Mouse (Mus musculus) neural tube, embryonic 10.5 days (tissue): ENCODE results near the gene Tex2.
"Not testable (repeated sequence)": the region's sequence is repeated elsewhere in the genome, so short reads cannot be mapped to it uniquely, and the experiment has no call there.

ENCODE experiments used
- DNase-seq: peaks from one replicate; pipeline ENCODE4 v3.0.0-alpha.2; 2017; ENCODE audit warnings: low spot score; ENCODE audit errors: extremely low spot score

The Tex2 gene

GRCm38 (mm10) chr11:106512006-106512390 lies 101.2 kb downstream of the Tex2 start:
- DNase-seq = no peak

- DNase-seq = no peak
Measured at GRCm38 (mm10) chr11:106511236-106512005, 101.8 kb downstream of the Tex2 start.

- no peak for DNase-seq
Measured at GRCm38 (mm10) chr11:106507638-106508037, 105.6 kb downstream of the Tex2 start.

DNA sequence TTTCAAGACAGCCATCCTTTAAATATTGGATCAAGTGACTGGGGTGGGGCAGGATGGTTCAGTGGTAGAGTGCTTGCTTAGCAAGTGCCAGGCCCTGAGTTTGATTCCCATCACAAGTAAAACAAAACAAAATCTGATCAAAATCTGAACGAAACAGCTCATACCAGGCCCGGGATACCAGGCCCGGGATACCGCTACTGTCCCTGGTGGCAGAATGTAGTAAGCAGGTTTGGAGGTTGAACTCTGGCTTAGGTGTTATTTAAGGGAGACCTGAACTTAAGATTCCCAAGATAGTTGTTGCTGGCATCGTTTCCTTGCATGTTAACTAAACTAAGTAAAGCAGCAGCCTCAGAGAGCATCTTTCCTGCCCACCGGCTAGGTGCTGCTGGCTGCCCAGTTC lies 107.0 kb downstream of the Tex2 start:
- no peak for DNase-seq

- DNase-seq = no peak
Measured at GRCm38 (mm10) chr11:106504129-106504528, 109.1 kb downstream of the Tex2 start.

GRCm38 (mm10) chr11:106503425-106503717 lies 109.9 kb downstream of the Tex2 start:
- DNase-seq = no peak

GRCm38 (mm10) chr11:106502631-106503424 lies 110.4 kb downstream of the Tex2 start:
- peak; percentile 35 for DNase-seq

DNA sequence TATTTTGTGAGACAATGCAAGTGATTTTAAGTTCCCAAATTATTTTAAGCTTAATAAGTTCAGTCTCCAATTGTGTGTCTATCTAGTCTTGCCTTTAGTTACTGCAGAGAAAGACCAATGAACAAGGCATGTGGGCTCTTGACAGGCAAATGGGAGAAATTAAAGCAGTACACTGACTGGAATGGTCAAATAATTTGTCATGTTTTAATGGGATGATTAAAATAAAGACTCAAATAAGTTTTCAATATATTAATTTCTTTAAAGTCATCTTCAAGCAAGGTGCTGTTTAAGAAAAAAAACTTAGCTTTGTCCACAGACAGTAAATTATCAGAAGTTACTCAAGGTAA lies 111.1 kb downstream of the Tex2 start:
- DNase-seq = no peak

GRCm38 (mm10) chr11:106501308-106502158 lies 111.7 kb downstream of the Tex2 start:
- DNase-seq = peak; percentile 71

- DNase-seq = peak; percentile 87
Measured at GRCm38 (mm10) chr11:106500393-106501307, 112.6 kb downstream of the Tex2 start.

GRCm38 (mm10) chr11:106498739-106499379 lies 114.4 kb downstream of the Tex2 start:
- no peak for DNase-seq

- DNase-seq = no peak
Measured at GRCm38 (mm10) chr11:106497926-106498325, 115.3 kb downstream of the Tex2 start.

- not testable (repeated sequence) for DNase-seq
Measured at GRCm38 (mm10) chr11:106497009-106497408, 116.2 kb downstream of the Tex2 start.

- no peak for DNase-seq
Measured at GRCm38 (mm10) chr11:106492984-106493669, 120.1 kb downstream of the Tex2 start.

DNA sequence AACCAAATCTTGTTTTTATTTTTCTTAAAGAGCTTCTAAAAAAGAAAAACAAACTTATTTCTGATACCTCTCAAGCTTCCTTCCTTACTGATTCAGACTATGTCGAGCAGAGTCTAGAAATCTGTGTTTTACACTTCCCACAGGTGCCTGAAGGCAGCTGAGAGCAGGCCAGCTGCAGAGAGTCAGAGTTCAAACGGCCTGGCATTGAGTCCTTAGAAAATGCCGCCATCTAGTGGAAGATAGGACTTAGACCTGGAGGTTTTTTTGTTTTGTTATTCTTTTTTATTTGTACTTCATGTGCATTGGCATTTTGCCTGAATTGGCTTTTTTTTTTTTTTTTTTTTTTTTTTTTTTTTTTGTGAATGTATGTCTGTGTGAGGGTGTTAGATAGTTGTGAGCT lies 121.8 kb downstream of the Tex2 start:
- DNase-seq = no peak

DNA sequence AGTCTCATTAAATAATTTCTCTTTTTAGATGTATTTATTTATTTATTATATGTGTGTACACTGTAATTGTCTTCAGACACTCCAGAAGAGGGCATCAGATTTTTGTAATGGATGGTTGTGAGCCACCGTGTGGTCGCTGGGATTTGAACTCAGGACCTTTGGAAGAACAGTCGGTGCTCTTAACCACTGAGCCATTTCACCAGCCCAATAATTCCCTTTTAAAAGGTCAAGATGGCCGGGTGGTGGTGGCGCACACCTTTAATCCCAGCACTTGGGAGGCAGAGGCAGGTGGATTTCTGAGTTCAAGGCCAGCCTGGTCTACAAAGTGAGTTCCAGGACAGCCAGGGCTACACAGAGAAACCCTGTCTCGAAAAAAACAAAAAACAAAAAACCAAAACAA lies 122.6 kb downstream of the Tex2 start:
- not testable (repeated sequence) for DNase-seq

DNA sequence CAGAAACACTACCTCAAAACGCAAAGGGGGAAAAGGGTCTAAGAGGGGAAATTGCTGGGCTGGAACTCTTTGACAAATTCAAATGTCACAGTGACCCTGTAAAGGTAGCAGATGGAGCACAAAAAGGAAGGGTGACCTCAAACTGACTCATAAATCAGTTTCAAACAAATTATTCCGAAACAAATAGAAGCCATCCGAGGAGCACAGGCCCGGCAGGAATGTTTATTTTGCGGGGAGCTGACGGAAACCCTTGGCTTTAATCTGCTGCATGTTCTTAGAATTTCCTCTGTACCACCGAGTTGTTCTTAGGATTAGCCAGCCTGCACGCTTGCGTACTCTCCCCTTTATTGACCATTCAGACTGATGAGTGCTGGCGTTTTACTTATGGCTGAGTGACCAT lies 123.2 kb downstream of the Tex2 start:
- no peak for DNase-seq

- no peak for DNase-seq
Measured at GRCm38 (mm10) chr11:106489036-106489693, 124.1 kb downstream of the Tex2 start.

- DNase-seq = no peak
Measured at GRCm38 (mm10) chr11:106488126-106488561, 125.1 kb downstream of the Tex2 start.
